Mouse (Mus musculus) stomach, postnatal 0 days (tissue): ENCODE results near the gene Ppip5k1. TPM values are rescaled to one million over a fixed set of nuclear protein-coding genes. Genes with fewer than 3 reads are reported as not detected.

Experiments used
- ATAC-seq: fragments of 200-750 bp; cut with Nextera tagmentation; 2 replicates; pipeline ENCODE4 v1.8.0; 2017; ENCODE audit not compliant: low FRiP score, low TSS enrichment
- DNase-seq: peaks from one replicate; pipeline ENCODE4 v3.0.0-alpha.2; 2016; ENCODE audit warnings: low spot score
- H3K27ac ChIP-seq: fragments of 300-500 bp; sonication (generic); replicated peaks from 2 replicates; pipeline ENCODE4 v1.5.1; 2014; ENCODE audit warnings: mild to moderate bottlenecking, control low read depth
- H3K27me3 ChIP-seq: fragments of 300-500 bp; sonication (generic); 2 replicates; pipeline ENCODE4 v1.6.1; 2014; ENCODE audit warnings: low read length; ENCODE audit not compliant: control insufficient read depth, insufficient read depth
- H3K36me3 ChIP-seq: fragments of 300-500 bp; sonication (generic); 2 replicates; pipeline ENCODE4 v1.6.1; 2014; ENCODE audit warnings: low read length, mixed read lengths; ENCODE audit not compliant: control insufficient read depth, insufficient read depth
- H3K4me1 ChIP-seq: fragments of 300-500 bp; sonication (generic); replicated peaks from 2 replicates; pipeline ENCODE4 v1.6.1; 2014; ENCODE audit warnings: antibody characterized with exemption; ENCODE audit not compliant: control insufficient read depth, insufficient read depth
- H3K4me2 ChIP-seq: fragments of 300-500 bp; sonication (generic); replicated peaks from 2 replicates; pipeline ENCODE4 v1.6.1; 2014; ENCODE audit warnings: low read depth, mild to moderate bottlenecking, control low read depth, moderate library complexity
- H3K4me3 ChIP-seq: fragments of 300-500 bp; sonication (generic); 2 replicates; pipeline ENCODE4 v1.5.1; 2014; ENCODE audit warnings: low read depth, low read length, control low read depth
- H3K9ac ChIP-seq: fragments of 300-500 bp; sonication (generic); 2 replicates; pipeline ENCODE4 v1.6.1; 2014; ENCODE audit warnings: mild to moderate bottlenecking, low read length, control low read depth, mixed read lengths
- H3K9me3 ChIP-seq: fragments of 300-500 bp; sonication (generic); 2 replicates; pipeline ENCODE4 v1.6.1; 2016; ENCODE audit warnings: low read length; ENCODE audit not compliant: control insufficient read depth
- CTCF ChIP-seq: IDR thresholded peaks from 2 replicates; pipeline ENCODE4 v1.5.1; 2016; ENCODE audit warnings: antibody characterized with exemption, low read depth, mild to moderate bottlenecking, moderate library complexity
- EP300 ChIP-seq: optimal IDR thresholded peaks from 2 replicates; pipeline ENCODE3; 2016; ENCODE audit warnings: antibody characterized with exemption
- WGBS: fragments of 180-500 bp; shearing (Covaris S2); extraction: QIAGEN DNeasy Blood & Tissue Kit; methylation state at CpG from one replicate; pipeline ENCODE4 v1.1.7; 2014; 5-methylcytosine and 5-hydroxymethylcytosine counted together
- polyA plus RNA-seq: library from polyadenylated mRNA; unstranded; fragments of >200 nt; fragmentation: Nextera tagmentation; extraction: Ambion mirVana; gene quantifications from 2 replicates; pipeline ENCODE4 v1.2.1, GENCODE M21; 2015

Gene Ppip5k1
- polyA plus RNA-seq, 1 experiment from 2014 or later, result 14.1 TPM

DNA sequence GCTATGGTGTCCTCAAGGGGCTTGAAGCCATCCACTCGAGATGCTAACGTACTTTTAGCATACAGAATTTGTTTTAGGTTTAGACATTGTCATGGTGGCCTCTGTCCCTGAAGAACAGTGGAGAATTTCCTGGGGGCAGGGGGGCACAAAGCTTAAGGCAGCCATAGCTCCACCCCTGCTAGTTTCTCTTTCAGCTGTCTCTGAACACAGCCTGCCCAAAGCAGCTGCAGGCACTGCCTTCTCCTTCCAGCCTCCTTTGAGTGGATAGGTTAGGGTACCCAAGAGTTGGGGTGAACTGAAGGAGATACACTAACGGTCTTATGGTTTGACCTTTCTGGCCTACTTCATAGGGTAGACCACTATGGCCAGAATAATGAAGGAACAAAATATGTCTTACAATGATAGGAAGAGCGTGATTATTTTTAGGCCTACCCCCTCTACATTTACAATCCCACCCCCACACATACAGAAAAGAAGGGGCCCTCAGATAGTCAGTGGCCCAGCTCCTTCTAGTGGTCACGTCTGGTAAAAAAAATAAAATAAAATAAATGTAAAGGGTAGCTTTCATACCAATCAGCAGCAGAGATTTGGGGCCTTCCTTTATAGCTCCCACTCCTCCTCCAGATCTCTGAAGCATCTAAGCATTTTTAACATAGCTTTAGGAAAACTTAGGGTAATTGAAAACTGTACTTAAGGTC lies 62.7 kb downstream of the Ppip5k1 start:
- TF ChIP-seq CTCF (peak; percentile 36), EP300 (no peak)
- no peak overlapping the region for H3K9ac ChIP-seq
- H3K27me3 ChIP-seq, result no peaks in the 10 kb centered on the region
- no peak for ATAC-seq
- 66% methylated on average over 5 of the region's 5 CpGs for WGBS
- DNase-seq, result no peak
- no peak overlapping the region for H3K4me3 ChIP-seq
- H3K36me3 ChIP-seq, result no peaks in the 10 kb centered on the region
- no peak overlapping the region for H3K4me2 ChIP-seq
- no peaks in the 10 kb centered on the region for H3K9me3 ChIP-seq
- no peak overlapping the region for H3K27ac ChIP-seq
- H3K4me1 ChIP-seq, result peaks cover 7% of the 10 kb centered on the region; the same call in 1 of the 2 replicates

DNA sequence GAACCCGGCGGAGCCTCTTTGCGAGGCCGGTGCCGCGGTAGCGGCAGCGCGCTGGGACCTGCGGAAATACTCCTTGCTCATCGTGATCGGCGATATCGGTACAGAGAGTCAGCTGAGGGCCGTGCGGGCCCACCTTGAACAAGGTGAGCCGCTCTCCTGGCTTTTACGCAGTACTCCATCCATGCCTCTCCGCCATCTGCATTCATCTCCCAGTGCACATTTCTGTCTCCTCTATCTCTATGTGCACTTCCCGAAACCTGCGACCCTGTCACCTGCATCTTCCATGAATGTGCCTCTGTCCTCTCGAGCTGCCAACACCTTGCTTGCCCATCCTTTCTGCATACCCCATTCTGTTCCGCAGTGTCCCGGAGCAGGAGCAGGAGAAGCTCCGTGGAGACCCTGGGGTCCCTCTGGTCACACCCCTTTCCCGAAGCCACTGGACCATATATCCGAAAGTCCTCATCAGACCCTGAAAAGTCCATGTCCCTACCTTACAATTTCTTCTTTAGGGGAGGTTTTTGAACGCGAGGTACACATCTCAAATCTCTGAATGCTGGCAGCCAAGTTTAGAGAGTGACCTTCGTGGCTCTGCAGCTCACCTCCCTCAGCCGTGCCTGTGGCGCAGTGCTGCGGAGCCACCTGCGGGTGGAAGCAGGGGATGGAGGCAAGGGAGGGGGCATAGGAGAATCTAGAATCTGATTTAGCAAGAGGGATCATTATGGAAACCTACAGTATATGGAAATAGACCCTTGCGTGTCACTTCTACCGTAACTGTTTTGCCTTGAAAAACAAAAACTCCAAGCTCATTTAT lies 65.3 kb downstream of the Ppip5k1 start:
- peaks cover 7% of the 10 kb centered on the region; the same call in 1 of the 2 replicates for H3K4me1 ChIP-seq
- peak overlapping the region; percentile 83 for H3K4me2 ChIP-seq
- WGBS, result 5% methylated on average over 36 of the region's 36 CpGs
- H3K27ac ChIP-seq, result no peak overlapping the region
- DNase-seq (no peak), ATAC-seq (no peak; the same call in 1 of the 2 replicates)
- H3K36me3 ChIP-seq, result no peaks in the 10 kb centered on the region
- H3K9me3 ChIP-seq, result no peaks in the 10 kb centered on the region
- no peak overlapping the region for H3K9ac ChIP-seq
- no peaks in the 10 kb centered on the region for H3K27me3 ChIP-seq
- H3K4me3 ChIP-seq, result peak overlapping the region; percentile 43
- peak; percentile 55 for TF ChIP-seq CTCF
- no peak for TF ChIP-seq EP300

DNA sequence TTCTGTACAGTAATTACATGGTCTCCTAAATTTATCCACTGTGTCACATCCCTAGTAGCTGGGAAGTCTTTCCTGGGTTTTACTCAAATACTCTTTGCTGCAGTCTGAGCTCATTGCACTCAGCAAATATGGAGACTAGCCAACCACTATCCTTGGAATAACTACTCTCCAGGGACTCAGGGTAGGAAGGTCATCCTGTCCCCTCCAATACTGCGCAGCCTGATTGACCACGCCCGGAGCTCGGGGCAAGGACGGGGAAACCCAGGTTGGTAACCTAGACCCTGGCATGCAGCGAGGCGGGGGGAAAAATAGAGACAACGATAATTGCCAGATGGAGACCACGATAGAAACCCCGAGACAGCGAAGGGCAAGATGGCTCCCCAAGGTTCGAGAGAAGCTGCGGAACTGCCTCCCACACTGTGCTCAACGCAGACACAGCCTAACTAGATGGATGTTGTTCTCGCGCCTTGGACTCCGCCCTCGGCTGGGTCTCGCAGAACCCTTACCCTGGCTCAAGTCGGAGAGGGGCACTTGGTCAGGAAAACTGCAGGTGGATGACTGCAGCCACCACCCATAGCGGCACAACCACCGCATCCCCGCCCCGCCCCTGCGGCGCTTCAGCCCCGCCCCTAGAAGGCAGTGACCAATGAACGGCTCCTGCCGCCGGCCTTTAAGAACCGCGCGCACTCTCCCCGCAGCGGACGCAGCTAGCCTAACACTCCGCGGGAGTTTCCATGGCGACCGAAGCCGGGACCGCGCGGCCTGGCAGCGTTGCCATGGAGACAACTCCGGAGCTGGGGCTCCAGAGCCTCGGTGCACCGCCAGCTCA lies 66.1 kb downstream of the Ppip5k1 start, which contains the start of gene Map1a:
Map1a (plus strand) TSS at position 700 of the 829 bp plus-strand sequence.
- Histone ChIP-seq H3K4me2 (peak within 1 kb of the TSS; percentile 83), H3K9me3 (no peaks in the 10 kb centered on the region), H3K4me1 (peaks cover 2% of the 10 kb centered on the region; the same call in 1 of the 2 replicates), H3K9ac (peak within 1 kb of the TSS; percentile 41), H3K27ac (no peak within 1 kb of the TSS), H3K36me3 (no peaks in the 10 kb centered on the region), H3K27me3 (no peaks in the 10 kb centered on the region), H3K4me3 (peak within 1 kb of the TSS; percentile 43)
- peak; percentile 93 for ATAC-seq
- DNase-seq, result peak; percentile 90
- TF ChIP-seq CTCF (no peak), EP300 (no peak)
- WGBS, result 1% methylated on average over 48 of the region's 48 CpGs

DNA sequence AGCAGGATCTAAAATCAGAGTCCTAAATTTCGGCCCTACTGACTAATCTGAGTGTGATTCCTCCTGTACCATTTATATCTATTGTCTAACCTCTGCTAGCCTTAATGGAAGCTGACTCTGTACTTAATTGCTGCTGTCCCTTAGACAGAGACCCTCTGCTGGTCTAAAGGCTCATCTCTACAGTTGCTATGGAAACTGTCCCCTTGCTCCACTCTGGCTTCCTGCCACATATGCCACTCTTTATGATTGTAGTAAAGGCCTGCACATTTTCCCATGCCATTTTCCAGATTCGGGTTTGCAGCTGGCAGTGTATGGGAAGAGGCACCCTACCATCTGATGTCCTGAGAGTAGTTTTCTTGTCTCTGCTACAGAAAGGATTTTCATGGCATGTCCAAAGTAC lies 67.3 kb downstream of the Ppip5k1 start:
- no peak for ATAC-seq
- H3K36me3 ChIP-seq, result no peaks in the 10 kb centered on the region
- TF ChIP-seq CTCF (no peak), EP300 (no peak)
- H3K4me2 ChIP-seq, result no peak overlapping the region
- H3K4me1 ChIP-seq, result no peaks in the 10 kb centered on the region
- H3K9me3 ChIP-seq, result no peaks in the 10 kb centered on the region
- H3K27ac ChIP-seq, result no peak overlapping the region
- WGBS, result 56% methylated on average over 2 of the region's 2 CpGs
- DNase-seq, result no peak
- H3K27me3 ChIP-seq, result no peaks in the 10 kb centered on the region
- H3K4me3 ChIP-seq, result no peak overlapping the region
- H3K9ac ChIP-seq, result no peak overlapping the region

DNA sequence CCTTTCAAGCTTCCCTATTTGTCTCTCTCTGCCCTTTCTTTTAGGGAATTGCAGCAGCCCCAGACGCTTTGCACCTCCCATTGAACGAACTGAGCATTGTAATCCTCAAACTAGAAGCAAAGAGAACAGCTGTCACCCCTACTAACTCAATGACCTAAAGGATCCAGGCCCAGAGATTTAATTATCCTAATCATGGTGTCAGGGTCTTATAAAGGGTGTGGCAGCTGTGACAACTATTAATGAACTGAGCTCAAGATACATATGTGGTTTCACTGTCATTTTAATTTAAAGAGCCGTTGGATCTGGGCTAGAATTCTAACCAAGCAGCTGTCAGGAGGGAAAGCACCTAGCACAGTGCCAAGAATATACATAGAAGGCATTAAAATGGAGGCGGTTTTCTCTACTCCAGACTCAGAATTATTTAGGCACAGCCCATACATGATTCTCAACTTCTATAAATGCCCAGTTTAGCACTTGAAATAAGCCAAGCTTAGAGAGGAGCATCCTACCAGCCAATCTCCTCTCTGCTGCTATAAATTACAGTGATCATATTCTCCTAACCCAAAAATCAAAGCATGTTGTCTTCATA lies 83.2 kb downstream of the Ppip5k1 start:
- Histone ChIP-seq H3K9me3 (no peaks in the 10 kb centered on the region), H3K27me3 (no peaks in the 10 kb centered on the region), H3K4me3 (peak overlapping the region; percentile 96), H3K4me2 (peak overlapping the region; percentile 71), H3K9ac (peak overlapping the region; percentile 36; the same call in 1 of the 2 replicates), H3K4me1 (no peaks in the 10 kb centered on the region), H3K27ac (no peak overlapping the region), H3K36me3 (no peaks in the 10 kb centered on the region; the same call in 1 of the 2 replicates)
- WGBS, result 16% methylated on average over 4 of the region's 4 CpGs
- DNase-seq (no peak), ATAC-seq (no peak)
- no peak for TF ChIP-seq CTCF
- no peak for TF ChIP-seq EP300
